Mouse (Mus musculus): ENCODE measurements around the gene Dmbt1.
"Not testable (repeated sequence)": the region's sequence is repeated elsewhere in the genome, so short reads cannot be mapped to it uniquely, and the experiment has no call there.

Dmbt1 gene

DNA sequence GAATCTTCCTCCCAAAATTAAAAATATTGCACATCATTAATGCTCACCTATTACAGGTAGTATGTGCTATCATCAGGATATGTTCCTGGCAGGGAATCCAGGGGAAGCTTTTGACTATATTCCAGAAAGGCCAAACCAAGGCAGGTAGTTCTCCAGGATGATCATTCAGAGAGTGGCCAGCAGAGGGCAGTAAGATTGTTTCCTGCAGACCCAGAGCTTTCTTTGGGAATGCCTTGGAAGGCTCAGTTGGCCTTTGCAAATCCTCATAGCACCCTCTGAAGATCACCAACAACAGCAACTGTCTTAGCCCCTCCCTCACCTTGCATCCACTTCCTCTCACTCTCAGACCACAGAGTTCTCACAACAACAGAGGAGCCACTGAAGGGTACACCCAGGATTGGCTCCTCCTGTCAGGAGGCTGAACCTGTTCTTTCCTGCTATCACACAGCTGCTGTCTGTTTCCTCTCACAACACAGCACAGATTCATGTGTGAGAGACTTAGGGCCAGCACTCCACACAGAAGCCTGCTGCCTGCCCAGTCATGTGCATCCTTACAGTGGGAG is 23.0 kb downstream of the Dmbt1 start:
- peak in 1 of 2 experiments; percentile 26 for DNase-seq

DNA sequence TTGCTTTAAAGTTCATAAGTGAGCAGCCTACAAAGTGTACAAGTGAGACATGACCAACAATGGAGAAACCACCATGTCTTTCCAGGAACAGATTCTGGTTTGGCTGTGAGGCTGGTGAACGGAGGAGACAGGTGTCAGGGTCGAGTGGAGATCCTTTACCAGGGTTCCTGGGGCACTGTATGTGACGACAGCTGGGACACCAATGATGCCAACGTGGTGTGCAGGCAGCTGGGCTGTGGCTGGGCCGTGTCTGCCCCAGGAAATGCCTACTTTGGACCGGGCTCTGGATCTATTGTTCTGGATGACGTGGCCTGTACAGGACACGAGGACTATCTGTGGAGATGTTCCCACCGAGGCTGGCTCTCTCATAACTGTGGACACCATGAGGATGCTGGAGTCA is 26.1 kb downstream of the Dmbt1 start:
- DNase-seq, result peak in 1 of 2 experiments; percentile 32

DNA sequence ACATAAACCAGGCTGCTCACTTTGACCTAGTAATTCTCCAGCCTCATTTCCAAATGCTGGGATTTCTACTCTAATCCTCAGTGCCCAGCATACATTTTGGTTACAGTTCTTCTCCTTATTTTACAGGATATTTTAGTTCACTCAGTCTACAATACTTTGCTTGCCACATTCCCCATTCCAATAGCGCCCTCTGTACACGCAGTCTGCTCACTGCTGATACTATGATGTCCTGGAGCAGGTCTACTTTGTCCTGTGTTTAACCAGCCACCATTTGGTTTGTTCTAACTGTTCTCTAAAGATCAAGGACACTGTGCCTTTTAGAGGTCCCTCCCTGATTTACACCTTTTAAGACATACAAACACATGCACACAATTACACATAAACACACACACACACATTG is 28.0 kb downstream of the Dmbt1 start:
- DNase-seq, result peak; percentile 38 to 39

DNA sequence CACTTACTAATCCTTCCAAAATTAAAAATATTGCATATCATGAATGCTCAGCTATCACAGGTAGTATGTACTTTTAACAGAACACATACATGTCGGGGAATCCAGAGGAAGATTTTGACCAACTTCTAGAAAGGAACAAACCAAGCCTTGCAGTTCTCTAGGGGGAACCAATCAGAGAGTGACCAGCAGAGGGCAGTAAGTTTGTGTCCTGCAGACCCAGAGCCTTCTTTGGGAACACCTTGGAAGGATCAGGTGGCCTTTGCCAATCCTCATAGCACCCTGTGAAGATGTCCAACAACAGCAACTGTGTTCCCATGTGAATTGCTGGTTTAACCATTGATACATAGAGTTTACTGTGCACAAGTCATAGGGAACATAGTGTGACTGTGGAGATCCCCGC is 30.7 kb downstream of the Dmbt1 start:
- no peak for DNase-seq

DNA sequence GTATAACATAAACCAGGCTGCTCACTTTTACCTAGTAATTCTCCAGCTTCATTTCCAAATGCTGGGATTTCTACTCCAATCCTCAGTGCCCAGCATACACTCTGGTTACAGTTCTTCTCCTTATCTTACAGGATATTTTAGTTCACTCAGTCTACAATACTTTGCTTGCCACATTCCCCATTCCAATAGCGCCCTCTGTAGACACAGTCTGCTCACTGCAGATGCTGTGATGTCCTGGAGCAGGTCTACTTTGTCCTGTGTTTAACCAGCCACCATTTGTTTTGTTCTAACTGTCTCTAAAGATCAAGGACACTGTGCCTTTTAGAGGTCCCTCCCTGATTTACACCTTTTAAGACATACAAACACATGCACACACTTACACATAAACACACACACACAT is 36.3 kb downstream of the Dmbt1 start:
- DNase-seq, result peak; percentile 63 to 66

DNA sequence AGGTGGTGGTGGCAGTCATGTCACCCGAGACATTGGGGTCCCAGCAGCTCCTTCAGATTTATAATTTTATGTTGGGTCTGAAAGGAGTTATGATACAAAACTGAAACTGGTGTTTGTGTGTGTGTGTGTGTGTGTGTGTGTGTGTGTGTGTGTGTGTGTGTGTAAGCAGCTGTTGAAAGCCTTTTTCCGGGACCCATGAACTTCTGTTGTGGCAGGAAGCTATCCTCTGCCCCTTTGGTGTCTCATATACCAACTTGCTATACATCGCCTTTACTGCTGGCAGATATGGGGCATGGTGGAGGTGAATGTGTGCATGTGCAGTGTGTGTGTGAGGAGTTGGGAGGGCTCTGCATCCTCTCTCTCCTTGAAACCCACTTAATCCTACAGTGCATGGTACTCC is 41.6 kb downstream of the Dmbt1 start:
- peak; percentile 62 to 75 for DNase-seq

DNA sequence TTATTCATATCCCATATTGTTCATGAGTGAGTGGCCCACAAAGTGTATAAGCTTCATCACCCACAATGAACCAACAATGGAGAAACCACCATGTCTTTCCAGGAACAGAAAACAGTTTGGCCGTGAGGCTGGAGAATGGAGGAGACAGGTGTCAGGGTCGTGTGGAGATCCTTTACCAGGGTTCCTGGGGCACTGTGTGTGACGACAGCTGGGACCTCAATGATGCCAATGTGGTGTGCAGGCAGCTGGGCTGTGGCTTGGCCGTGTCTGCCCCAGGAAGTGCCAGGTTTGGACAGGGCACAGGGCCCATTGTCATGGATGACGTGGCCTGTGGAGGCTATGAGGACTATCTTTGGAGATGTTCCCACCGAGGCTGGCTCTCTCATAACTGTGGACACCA is 42.2 kb downstream of the Dmbt1 start:
- peak; percentile 19 to 42 for DNase-seq

DNA sequence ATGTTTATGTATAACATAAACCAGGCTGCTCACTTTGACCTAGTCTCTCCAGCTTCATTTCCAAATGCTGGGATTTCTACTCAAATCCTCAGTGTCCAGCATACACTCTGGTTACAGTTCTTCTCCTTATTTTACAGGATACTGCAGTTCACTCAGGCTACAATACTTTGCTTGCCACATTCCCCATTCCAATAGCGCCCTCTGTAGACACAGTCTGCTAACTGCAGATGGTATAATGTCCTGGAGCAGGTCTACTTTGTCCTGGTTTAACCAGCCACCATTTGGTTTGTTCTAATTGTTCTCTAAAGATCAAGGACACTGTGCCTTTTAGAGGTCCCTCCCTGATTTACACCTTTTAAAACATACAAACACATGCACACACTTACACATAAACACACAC is 44.1 kb downstream of the Dmbt1 start:
- peak; percentile 57 to 63 for DNase-seq

DNA sequence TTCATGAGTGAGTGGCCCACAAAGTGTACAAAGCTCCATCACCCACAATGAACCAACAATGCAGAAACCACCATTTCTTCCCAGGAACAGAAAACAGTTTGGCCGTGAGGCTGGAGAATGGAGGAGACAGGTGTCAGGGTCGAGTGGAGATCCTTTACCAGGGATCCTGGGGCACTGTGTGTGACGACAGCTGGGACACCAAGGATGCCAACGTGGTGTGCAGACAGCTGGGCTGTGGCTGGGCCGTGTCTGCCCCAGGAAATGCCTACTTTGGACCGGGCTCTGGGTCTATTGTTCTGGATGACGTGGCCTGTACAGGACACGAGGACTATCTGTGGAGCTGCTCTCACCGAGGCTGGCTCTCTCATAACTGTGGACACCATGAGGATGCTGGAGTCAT is 50.5 kb downstream of the Dmbt1 start:
- not testable (repeated sequence) for DNase-seq

DNA sequence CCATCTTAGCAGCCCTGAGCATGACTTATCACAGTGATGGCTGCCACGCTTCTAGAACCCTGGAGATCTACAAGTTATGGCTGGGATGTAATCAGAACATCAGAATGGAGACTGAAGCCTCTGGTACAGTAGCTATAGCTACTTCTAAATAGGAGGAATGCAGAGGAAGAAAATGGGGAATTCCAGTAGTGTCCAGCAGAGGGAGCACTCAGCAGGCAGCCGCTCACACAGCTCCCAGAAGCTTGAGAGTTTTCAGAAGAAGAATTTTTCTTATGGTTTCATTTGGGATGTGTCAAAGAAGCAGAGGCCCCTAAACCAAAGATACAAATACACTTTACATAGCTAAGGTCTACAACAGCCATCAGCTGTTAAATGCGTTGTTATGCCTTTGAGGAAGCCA is 80.6 kb downstream of the Dmbt1 start:
- DNase-seq, result peak; percentile 19 to 34

DNA sequence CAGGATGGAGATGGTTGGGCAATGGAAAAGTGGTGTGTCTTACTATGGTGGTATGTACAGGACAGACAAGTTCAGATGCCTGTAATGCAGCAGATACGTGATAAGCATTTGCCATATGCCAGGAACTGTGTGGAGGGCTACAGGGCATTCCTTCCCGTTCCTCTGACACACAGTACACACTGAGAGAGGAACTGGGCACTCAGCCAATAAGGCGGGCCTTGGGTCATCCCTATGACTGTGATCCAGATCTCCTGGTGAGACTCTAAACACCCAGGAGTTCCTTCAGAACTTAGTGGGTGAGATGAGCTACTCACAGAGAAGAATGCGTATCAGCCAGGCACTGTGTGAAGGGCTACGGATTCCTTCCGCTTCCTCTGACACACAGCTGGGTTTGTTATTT is 81.8 kb downstream of the Dmbt1 start:
- no peak for DNase-seq

DNA sequence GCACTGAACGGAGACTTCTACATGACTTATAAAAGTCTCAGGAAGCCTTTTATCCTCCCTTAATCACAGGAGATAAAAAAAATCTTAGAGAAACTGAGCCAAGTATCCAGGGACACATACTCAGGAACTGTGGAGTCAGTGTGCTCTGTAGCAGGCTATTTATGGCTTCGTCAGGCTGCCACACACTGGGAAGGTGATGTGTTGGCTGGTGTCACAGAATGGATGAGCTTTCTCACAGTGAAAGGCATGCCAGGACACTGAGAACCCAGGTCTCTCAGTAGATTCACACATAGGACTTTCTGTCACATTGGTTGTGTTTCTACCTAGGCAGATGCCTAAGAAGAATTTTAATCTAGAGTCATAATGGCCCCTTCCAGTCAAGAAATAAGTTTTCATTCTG is 82.6 kb downstream of the Dmbt1 start:
- DNase-seq, result no peak

DNA sequence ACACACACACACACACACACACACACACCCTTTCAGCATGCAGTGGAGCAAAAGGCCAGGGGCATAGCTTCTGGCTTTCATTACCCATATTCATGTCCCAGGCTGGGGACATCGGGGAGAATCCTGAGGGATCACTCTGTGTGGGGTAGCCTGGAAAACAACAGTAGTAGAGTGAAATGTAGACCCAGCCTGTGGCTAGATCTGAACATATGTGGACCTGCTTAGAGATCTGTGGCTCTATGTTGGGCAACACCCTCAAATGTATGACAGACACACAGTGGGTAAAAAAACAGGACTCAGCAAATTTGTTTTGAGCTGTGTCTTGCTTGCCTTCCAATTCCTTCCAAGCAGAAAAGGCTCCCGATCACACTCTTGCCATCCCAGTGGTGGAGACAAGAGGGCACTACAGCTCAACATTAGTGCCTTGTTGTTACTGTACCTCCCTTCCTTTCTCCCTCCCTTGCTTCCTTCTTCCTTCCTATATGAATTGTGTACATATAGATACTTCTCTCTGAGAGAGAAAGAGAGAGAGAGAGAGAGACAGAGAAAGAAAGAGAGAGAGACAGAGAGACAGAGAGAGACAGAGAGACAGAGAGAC is 90.5 kb downstream of the Dmbt1 start:
- no peak for DNase-seq

DNA sequence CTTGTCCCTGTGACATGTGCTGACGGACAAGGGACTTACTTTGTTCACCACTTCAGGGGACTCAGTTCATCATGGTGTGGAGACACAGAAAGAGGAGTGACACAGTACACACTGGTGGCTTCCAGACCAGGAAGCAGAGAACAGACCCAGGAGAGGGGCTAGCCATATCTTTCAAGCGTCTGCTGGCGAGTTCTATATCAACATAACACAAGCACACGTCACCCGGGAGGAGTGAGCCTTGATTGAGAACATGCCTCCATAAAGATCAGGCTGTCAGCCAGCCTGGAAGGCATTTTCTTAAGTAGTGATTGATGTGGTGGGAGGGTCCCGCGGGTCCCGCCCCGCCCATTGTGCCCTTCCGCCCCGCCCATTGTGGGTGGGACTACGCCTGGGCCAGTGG is 98.2 kb downstream of the Dmbt1 start:
- no peak for DNase-seq

DNA sequence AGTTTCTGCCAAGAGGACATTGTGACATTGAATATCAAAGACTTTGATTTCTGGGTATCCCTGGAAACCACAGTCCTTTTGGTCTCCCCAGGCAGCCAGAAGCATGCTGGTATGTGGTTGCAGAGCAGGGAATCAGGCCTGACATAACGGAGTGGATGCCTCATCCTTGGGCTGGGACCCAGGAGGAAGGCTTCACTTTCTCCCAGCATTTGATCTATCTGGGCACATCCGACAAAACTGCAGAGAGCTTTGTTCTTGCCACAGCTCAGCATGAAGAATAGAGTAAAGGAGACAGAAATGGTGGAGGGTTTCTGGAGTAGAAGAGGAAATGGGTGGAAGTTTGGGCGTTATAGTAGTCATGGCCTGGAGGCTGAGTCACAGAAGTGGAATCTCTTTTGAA is 101.3 kb downstream of the Dmbt1 start:
- DNase-seq, result no peak

DNA sequence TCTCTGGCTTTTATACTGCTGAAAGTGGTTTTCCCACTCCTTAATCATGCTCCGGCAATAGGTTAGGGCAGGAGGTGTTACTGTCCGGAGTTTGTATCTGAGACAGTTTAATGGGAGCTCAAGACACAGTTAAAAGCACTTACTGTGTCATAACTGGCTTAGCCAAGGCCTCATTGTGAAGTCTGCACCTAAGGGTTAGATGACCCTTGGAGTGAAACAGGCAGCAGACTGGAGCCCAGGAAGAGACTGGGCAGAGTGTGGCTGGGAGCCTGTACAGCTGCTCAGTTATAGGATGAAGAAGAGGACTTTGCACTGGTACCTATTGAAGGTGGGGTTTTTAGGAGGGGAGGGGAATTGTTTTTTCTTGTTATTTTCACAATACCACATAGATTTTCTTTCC is 114.4 kb downstream of the Dmbt1 start, which contains the start of gene 4933402N03Rik:
Gene 4933402N03Rik (minus strand): TSS at position 101 of the 400 bp plus-strand sequence.
- DNase-seq, result no peak

DNA sequence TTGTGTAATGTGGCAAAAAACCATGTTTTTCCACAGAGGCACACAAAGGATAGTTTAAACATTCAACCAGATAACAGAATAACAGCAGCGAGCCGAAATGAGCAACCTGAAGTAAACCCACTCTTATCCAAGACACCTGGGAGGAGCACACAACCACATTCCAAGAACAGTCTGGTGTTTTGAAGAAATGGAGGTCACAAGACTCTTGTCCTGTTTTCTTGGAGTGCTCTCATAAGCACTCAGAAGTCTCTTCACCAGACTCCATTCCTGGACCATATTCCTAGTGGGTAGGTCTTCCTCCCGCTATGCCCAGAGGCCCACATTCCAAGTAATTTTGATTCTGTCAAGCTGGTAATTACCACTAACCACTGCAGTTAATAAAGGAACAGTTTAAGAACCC is 118.3 kb downstream of the Dmbt1 start:
- no peak for DNase-seq

DNA sequence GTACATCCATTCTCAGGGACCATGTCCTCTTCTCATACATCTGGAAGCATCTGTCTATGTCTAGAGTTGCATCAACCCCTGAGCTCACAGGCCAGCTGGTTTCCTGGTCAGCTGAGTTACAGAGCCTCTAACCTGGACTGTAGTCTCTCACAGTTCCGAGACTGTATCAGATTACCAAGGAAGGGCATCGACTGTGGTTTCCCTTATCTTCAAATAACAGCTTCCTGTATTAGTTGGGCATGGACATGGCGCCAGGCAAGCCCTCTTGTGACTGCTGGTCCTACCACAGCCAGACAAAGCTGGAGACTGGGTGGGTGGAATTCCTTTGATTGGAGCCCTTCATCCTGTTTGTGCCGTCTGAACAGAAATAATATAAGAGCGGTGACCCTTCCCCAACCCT is 121.2 kb downstream of the Dmbt1 start:
- no peak for DNase-seq

DNA sequence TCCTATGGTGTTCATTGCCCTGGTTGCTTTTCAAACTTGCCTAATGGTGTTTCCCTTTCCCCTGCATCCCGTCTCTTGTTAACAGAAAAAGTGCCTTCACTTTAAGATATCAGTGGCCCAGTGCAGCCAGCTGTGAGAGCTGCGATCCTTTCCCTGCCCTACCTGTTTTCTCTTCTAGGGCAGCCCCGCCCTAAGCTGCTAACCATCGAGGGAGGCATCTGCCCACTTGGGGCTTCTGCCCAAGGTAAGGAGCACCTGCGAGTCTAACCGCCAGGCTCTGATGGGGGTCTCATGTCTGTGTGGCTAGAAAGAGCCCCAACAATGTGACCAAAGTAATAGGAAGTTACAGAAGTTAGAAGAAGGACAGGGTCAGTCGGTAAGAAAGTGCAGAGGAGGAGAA is 130.4 kb downstream of the Dmbt1 start:
- DNase-seq, result no peak

DNA sequence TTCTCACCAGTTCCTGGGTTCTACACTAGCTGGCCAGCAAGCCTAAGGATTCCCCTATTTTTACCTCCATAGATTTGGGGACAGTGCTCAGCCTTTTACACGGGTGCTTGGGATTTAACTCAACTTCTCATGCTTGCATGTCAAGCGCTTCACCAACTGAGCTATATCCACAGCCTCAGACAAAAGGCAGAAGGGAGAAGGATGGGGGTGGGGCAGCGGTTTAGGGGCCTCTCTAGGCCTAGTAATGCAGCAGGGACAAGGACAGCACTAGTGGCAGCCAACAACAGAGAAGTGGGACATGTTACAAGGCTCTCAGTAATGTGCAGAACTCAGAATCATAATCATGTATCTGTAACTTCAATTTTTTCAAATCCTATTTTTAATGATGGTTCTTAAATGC is 135.9 kb downstream of the Dmbt1 start:
- peak; percentile 25 to 43 for DNase-seq

DNA sequence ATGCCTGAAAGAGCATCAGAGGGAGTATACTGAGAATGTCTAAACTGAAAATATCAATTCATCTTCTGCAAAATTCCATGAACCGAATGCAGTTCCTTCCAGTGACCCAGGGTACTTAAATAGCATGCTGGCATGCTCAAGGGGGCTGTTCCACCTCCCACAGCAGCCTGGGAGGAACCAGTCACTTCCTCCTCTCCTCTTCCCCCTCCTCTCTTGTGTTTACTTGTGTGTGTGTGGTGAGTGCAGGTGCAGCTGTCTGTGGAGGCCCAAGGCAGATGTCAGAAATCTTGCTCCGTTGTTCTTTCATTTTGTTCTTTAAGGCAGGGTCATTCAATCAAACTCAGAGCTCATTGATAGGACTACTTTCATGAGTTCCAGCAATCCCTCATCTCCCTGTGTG is 137.2 kb downstream of the Dmbt1 start:
- peak; percentile 22 to 61 for DNase-seq
